Mouse (Mus musculus): ENCODE measurements around the gene Prr13. TPM values are rescaled to one million over a fixed set of nuclear protein-coding genes. Genes with fewer than 3 reads are reported as not detected.

The Prr13 gene
- polyA plus RNA-seq, 1 experiment from 2014 or later, result 79.0 TPM

Other genes with a start within 250 kb of the Prr13 start
- gene Itgb7, start 227.1 kb upstream of the Prr13 start, polyA plus RNA-seq (2015; fragmentation: Nextera tagmentation; extraction: Ambion mirVana), result 0.73 and 1.0 TPM in 2 replicates
- gene Rarg, start 201.5 kb upstream of the Prr13 start, polyA plus RNA-seq (2015; fragmentation: Nextera tagmentation; extraction: Ambion mirVana), result 6.4 and 8.0 TPM in 2 replicates
- gene Gm9918, start 188.5 kb upstream of the Prr13 start, polyA plus RNA-seq (2015; fragmentation: Nextera tagmentation; extraction: Ambion mirVana), result 0.11 TPM in 1 of 2 replicates, not detected in the other
- 50.6 and 52.8 TPM in 2 replicates for gene Mfsd5, start 179.6 kb upstream of the Prr13 start, polyA plus RNA-seq (2015; fragmentation: Nextera tagmentation; extraction: Ambion mirVana)
- gene Espl1, start 162.8 kb upstream of the Prr13 start, polyA plus RNA-seq (2015; fragmentation: Nextera tagmentation; extraction: Ambion mirVana), result 10.9 and 11.7 TPM in 2 replicates
- 429 and 443 TPM in 2 replicates for gene Pfdn5, start 132.9 kb upstream of the Prr13 start, polyA plus RNA-seq (2015; fragmentation: Nextera tagmentation; extraction: Ambion mirVana)
- 105 and 111 TPM in 2 replicates for gene Myg1, start 127.3 kb upstream of the Prr13 start, polyA plus RNA-seq (2015; fragmentation: Nextera tagmentation; extraction: Ambion mirVana)
- gene Aaas, start 108.3 kb upstream of the Prr13 start, polyA plus RNA-seq (2015; fragmentation: Nextera tagmentation; extraction: Ambion mirVana), result 42.0 and 44.7 TPM in 2 replicates
- gene Sp7, start 91.8 kb upstream of the Prr13 start, polyA plus RNA-seq (2015; fragmentation: Nextera tagmentation; extraction: Ambion mirVana), result 0.38 and 1.1 TPM in 2 replicates
- gene Sp1, start 52.9 kb upstream of the Prr13 start, polyA plus RNA-seq (2015; fragmentation: Nextera tagmentation; extraction: Ambion mirVana), result 5.0 and 5.9 TPM in 2 replicates
- 0.32 and 0.58 TPM in 2 replicates for gene Amhr2, start 13.7 kb upstream of the Prr13 start, polyA plus RNA-seq (2015; fragmentation: Nextera tagmentation; extraction: Ambion mirVana)
- 144 and 149 TPM in 2 replicates for gene Pcbp2, start 11.5 kb downstream of the Prr13 start, polyA plus RNA-seq (2015; fragmentation: Nextera tagmentation; extraction: Ambion mirVana)
- 17.3 and 22.2 TPM in 2 replicates for gene Gm10337, start 44.7 kb downstream of the Prr13 start, polyA plus RNA-seq (2015; fragmentation: Nextera tagmentation; extraction: Ambion mirVana)
- gene Map3k12, start 58.0 kb downstream of the Prr13 start, polyA plus RNA-seq (2015; fragmentation: Nextera tagmentation; extraction: Ambion mirVana), result 58.7 and 69.5 TPM in 2 replicates
- 97.2 and 114 TPM in 2 replicates for gene Tarbp2, start 59.2 kb downstream of the Prr13 start, polyA plus RNA-seq (2015; fragmentation: Nextera tagmentation; extraction: Ambion mirVana)
- gene Npff, start 65.9 kb downstream of the Prr13 start, polyA plus RNA-seq (2015; fragmentation: Nextera tagmentation; extraction: Ambion mirVana), result 2.9 and 3.1 TPM in 2 replicates
- gene Gm28047, start 166.0 kb downstream of the Prr13 start, polyA plus RNA-seq (2015; fragmentation: Nextera tagmentation; extraction: Ambion mirVana), result not detected in 2 replicates
- gene Atf7, start 166.4 kb downstream of the Prr13 start, polyA plus RNA-seq (2015; fragmentation: Nextera tagmentation; extraction: Ambion mirVana), result 26.8 and 27.5 TPM in 2 replicates
- 50.4 and 56.5 TPM in 2 replicates for gene Atp5g2, start 213.3 kb downstream of the Prr13 start, polyA plus RNA-seq (2015; fragmentation: Nextera tagmentation; extraction: Ambion mirVana)

Data from forebrain, embryonic 16.5 days (tissue).